Mouse (Mus musculus): ENCODE measurements around the gene Dyrk2. TPM values are rescaled to one million over a fixed set of nuclear protein-coding genes. Genes with fewer than 3 reads are reported as not detected.

Gene Dyrk2
- polyA plus RNA-seq, 1 experiment from 2014 or later, result 9.4 TPM

GRCm38 (mm10) chr10:118867304-118867895 lies 2.6 kb downstream of the Dyrk2 start:
- H3K27ac ChIP-seq, result peak overlapping the region; percentile 97
- peak overlapping the region; percentile 81 for H3K4me3 ChIP-seq
- WGBS, result 11% methylated on average over 16 of the region's 16 CpGs
- peaks cover 43% of the 10 kb centered on the region for H3K4me1 ChIP-seq
- ATAC-seq (ENCODE audit: low FRiP score, low read depth), result 0 out of 2 replicates have a peak, but pooled peaks have one; percentile 1
- peak overlapping the region; percentile 97 for H3K9ac ChIP-seq
- H3K36me3 ChIP-seq, result peaks cover 30% of the 10 kb centered on the region
- H3K9me3 ChIP-seq, result no peaks in the 10 kb centered on the region
- H3K4me2 ChIP-seq (replicated peaks), result peak overlapping the region; percentile 87
- H3K27me3 ChIP-seq, result no peaks in the 10 kb centered on the region

- Histone ChIP-seq H3K4me2 (replicated peaks) (no peak overlapping the region), H3K27me3 (no peaks in the 10 kb centered on the region), H3K27ac (no peak overlapping the region), H3K9ac (no peak overlapping the region), H3K9me3 (peaks cover 12% of the 10 kb centered on the region; the same call in 1 of the 2 replicates), H3K36me3 (peaks cover 54% of the 10 kb centered on the region), H3K4me3 (no peak overlapping the region), H3K4me1 (peaks cover 36% of the 10 kb centered on the region)
- ATAC-seq (ENCODE audit: low FRiP score, low read depth), result no peak
- WGBS, result 81% methylated on average over 7 of the region's 7 CpGs
Observed at GRCm38 (mm10) chr10:118864976-118865375, 5.0 kb downstream of the Dyrk2 start.

GRCm38 (mm10) chr10:118863611-118864010 lies 6.4 kb downstream of the Dyrk2 start:
- no peak overlapping the region for H3K27ac ChIP-seq
- no peak overlapping the region for H3K9ac ChIP-seq
- ATAC-seq (ENCODE audit: low FRiP score, low read depth), result no peak
- whole genome bisulfite sequencing, result 87% methylated on average over 8 of the region's 8 CpGs
- peaks cover 35% of the 10 kb centered on the region for H3K4me1 ChIP-seq
- no peak overlapping the region for H3K4me2 ChIP-seq (replicated peaks)
- H3K27me3 ChIP-seq, result no peaks in the 10 kb centered on the region
- H3K4me3 ChIP-seq, result no peak overlapping the region
- H3K36me3 ChIP-seq, result peaks cover 67% of the 10 kb centered on the region
- peaks cover 14% of the 10 kb centered on the region; the same call in 1 of the 2 replicates for H3K9me3 ChIP-seq

GRCm38 (mm10) chr10:118862233-118862632 lies 7.8 kb downstream of the Dyrk2 start:
- ATAC-seq (ENCODE audit: low FRiP score, low read depth), result no peak
- WGBS, result 93% methylated on average over 4 of the region's 4 CpGs
- Histone ChIP-seq H3K27ac (no peak overlapping the region), H3K4me3 (no peak overlapping the region), H3K36me3 (peaks cover 72% of the 10 kb centered on the region), H3K9me3 (peaks cover 14% of the 10 kb centered on the region; the same call in 1 of the 2 replicates), H3K4me1 (peaks cover 31% of the 10 kb centered on the region), H3K4me2 (replicated peaks) (no peak overlapping the region), H3K27me3 (no peaks in the 10 kb centered on the region), H3K9ac (no peak overlapping the region)

- Histone ChIP-seq H3K9ac (no peak overlapping the region), H3K36me3 (peaks cover 80% of the 10 kb centered on the region), H3K4me1 (peaks cover 23% of the 10 kb centered on the region), H3K27ac (no peak overlapping the region), H3K9me3 (peaks cover 14% of the 10 kb centered on the region; the same call in 1 of the 2 replicates), H3K27me3 (no peaks in the 10 kb centered on the region), H3K4me2 (replicated peaks) (no peak overlapping the region), H3K4me3 (no peak overlapping the region)
- ATAC-seq (ENCODE audit: low FRiP score, low read depth), result no peak
- 94% methylated on average over 11 of the region's 11 CpGs for WGBS
Observed at GRCm38 (mm10) chr10:118861234-118862025, 8.6 kb downstream of the Dyrk2 start.

GRCm38 (mm10) chr10:118859655-118860054 lies 10.4 kb downstream of the Dyrk2 start:
- Histone ChIP-seq H3K4me3 (no peak overlapping the region), H3K4me1 (peaks cover 7% of the 10 kb centered on the region), H3K36me3 (peaks cover 76% of the 10 kb centered on the region), H3K27ac (no peak overlapping the region), H3K4me2 (replicated peaks) (no peak overlapping the region), H3K9ac (no peak overlapping the region), H3K9me3 (peaks cover 14% of the 10 kb centered on the region; the same call in 1 of the 2 replicates), H3K27me3 (no peaks in the 10 kb centered on the region)
- no peak for ATAC-seq (ENCODE audit: low FRiP score, low read depth)
- WGBS, result 97% methylated on average over 21 of the region's 21 CpGs

- Histone ChIP-seq H3K9me3 (no peaks in the 10 kb centered on the region), H3K4me2 (replicated peaks) (no peak overlapping the region), H3K4me3 (no peak overlapping the region), H3K4me1 (no peaks in the 10 kb centered on the region), H3K9ac (no peak overlapping the region), H3K27me3 (no peaks in the 10 kb centered on the region), H3K36me3 (peaks cover 28% of the 10 kb centered on the region), H3K27ac (no peak overlapping the region)
- 91% methylated on average over 9 of the region's 9 CpGs for WGBS
- ATAC-seq (ENCODE audit: low FRiP score, low read depth), result no peak
Observed at GRCm38 (mm10) chr10:118854641-118855040, 15.4 kb downstream of the Dyrk2 start.

- H3K27ac ChIP-seq, result no peak overlapping the region
- no peak overlapping the region for H3K9ac ChIP-seq
- H3K36me3 ChIP-seq, result peaks cover 14% of the 10 kb centered on the region
- no peak overlapping the region for H3K4me3 ChIP-seq
- 82% methylated on average over 16 of the region's 16 CpGs for WGBS
- H3K9me3 ChIP-seq, result no peaks in the 10 kb centered on the region
- no peaks in the 10 kb centered on the region for H3K4me1 ChIP-seq
- no peaks in the 10 kb centered on the region for H3K27me3 ChIP-seq
- ATAC-seq (ENCODE audit: low FRiP score, low read depth), result no peak
- H3K4me2 ChIP-seq (replicated peaks), result no peak overlapping the region
Observed at GRCm38 (mm10) chr10:118852554-118852953, 17.5 kb downstream of the Dyrk2 start.

- Histone ChIP-seq H3K27me3 (no peaks in the 10 kb centered on the region), H3K27ac (no peak overlapping the region), H3K36me3 (no peaks in the 10 kb centered on the region), H3K9ac (no peak overlapping the region), H3K4me1 (no peaks in the 10 kb centered on the region), H3K9me3 (no peaks in the 10 kb centered on the region), H3K4me2 (replicated peaks) (no peak overlapping the region), H3K4me3 (no peak overlapping the region)
- 75% methylated on average over 4 of the region's 4 CpGs for WGBS
- no peak for ATAC-seq (ENCODE audit: low FRiP score, low read depth)
Observed at GRCm38 (mm10) chr10:118848501-118848900, 21.5 kb downstream of the Dyrk2 start.

- no peak overlapping the region for H3K9ac ChIP-seq
- H3K9me3 ChIP-seq, result no peaks in the 10 kb centered on the region
- H3K36me3 ChIP-seq, result no peaks in the 10 kb centered on the region
- H3K4me3 ChIP-seq, result no peak overlapping the region
- H3K4me1 ChIP-seq, result no peaks in the 10 kb centered on the region
- H3K4me2 ChIP-seq (replicated peaks), result no peak overlapping the region
- H3K27ac ChIP-seq, result no peak overlapping the region
- ATAC-seq (ENCODE audit: low FRiP score, low read depth), result no peak
- no peaks in the 10 kb centered on the region for H3K27me3 ChIP-seq
- 47% methylated on average over 10 of the region's 10 CpGs for WGBS
Observed at GRCm38 (mm10) chr10:118846991-118847545, 22.9 kb downstream of the Dyrk2 start.

GRCm38 (mm10) chr10:118840598-118840997 lies 29.4 kb downstream of the Dyrk2 start:
- H3K27me3 ChIP-seq, result no peaks in the 10 kb centered on the region
- H3K9me3 ChIP-seq, result no peaks in the 10 kb centered on the region
- no peak for ATAC-seq (ENCODE audit: low FRiP score, low read depth)
- WGBS, result 87% methylated on average over 9 of the region's 9 CpGs
- H3K27ac ChIP-seq, result no peak overlapping the region
- no peaks in the 10 kb centered on the region for H3K36me3 ChIP-seq
- no peak overlapping the region for H3K9ac ChIP-seq
- no peak overlapping the region for H3K4me3 ChIP-seq
- peaks cover 7% of the 10 kb centered on the region; the same call in 1 of the 2 replicates for H3K4me1 ChIP-seq
- H3K4me2 ChIP-seq (replicated peaks), result no peak overlapping the region

All from limb, embryonic 13.5 days (tissue).